Mouse (Mus musculus): ENCODE data around the gene Utp3. TPM values are rescaled to one million over a fixed set of nuclear protein-coding genes. Genes with fewer than 3 reads are reported as not detected.
A peak's percentile ranks its signal among the peaks of the same experiment; 100 is the strongest.

Gene Utp3
- polyA plus RNA-seq, 1 experiment from 2014 or later, result 71.1 TPM

- no peaks in the 10 kb centered on the region for H3K9me3 ChIP-seq
- no peaks in the 10 kb centered on the region for H3K27me3 ChIP-seq
- peak; percentile 81 for ATAC-seq (ENCODE audit: insufficient number of reproducible peaks, insufficient read depth, low FRiP score, low TSS enrichment, low read depth)
- H3K36me3 ChIP-seq, result peaks cover 2% of the 10 kb centered on the region; the same call in 1 of the 2 replicates
- H3K27ac ChIP-seq, result peak overlapping the region; percentile 70
- no peak overlapping the region for H3K9ac ChIP-seq (replicated peaks)
- no peak overlapping the region for H3K4me2 ChIP-seq
- 54% methylated on average over 3 of the region's 3 CpGs for WGBS
- H3K4me3 ChIP-seq (replicated peaks), result no peak overlapping the region
- H3K4me1 ChIP-seq (replicated peaks), result peaks cover 8% of the 10 kb centered on the region
Measured at GRCm38 (mm10) chr5:88575506-88576338, 21.5 kb downstream of the Utp3 start.

- no peak overlapping the region for H3K4me3 ChIP-seq (replicated peaks)
- H3K9ac ChIP-seq (replicated peaks), result no peak overlapping the region
- H3K4me2 ChIP-seq, result no peak overlapping the region
- no peaks in the 10 kb centered on the region for H3K9me3 ChIP-seq
- no peak overlapping the region for H3K27ac ChIP-seq
- no peak for ATAC-seq (ENCODE audit: insufficient number of reproducible peaks, insufficient read depth, low FRiP score, low TSS enrichment, low read depth)
- H3K4me1 ChIP-seq (replicated peaks), result peaks cover 22% of the 10 kb centered on the region
- no peaks in the 10 kb centered on the region for H3K36me3 ChIP-seq
- no peaks in the 10 kb centered on the region for H3K27me3 ChIP-seq
- 82% methylated on average over 10 of the region's 10 CpGs for WGBS
Measured at GRCm38 (mm10) chr5:88580681-88581080, 26.4 kb downstream of the Utp3 start.

- 96% methylated on average over 6 of the region's 6 CpGs for WGBS
- Histone ChIP-seq H3K27ac (no peak overlapping the region), H3K4me2 (no peak overlapping the region), H3K4me1 (replicated peaks) (peaks cover 22% of the 10 kb centered on the region), H3K9me3 (no peaks in the 10 kb centered on the region), H3K36me3 (no peaks in the 10 kb centered on the region), H3K9ac (replicated peaks) (no peak overlapping the region), H3K27me3 (no peaks in the 10 kb centered on the region), H3K4me3 (replicated peaks) (no peak overlapping the region)
- no peak for ATAC-seq (ENCODE audit: insufficient number of reproducible peaks, insufficient read depth, low FRiP score, low TSS enrichment, low read depth)
Measured at GRCm38 (mm10) chr5:88581343-88581742, 27.1 kb downstream of the Utp3 start.

- Histone ChIP-seq H3K27ac (0 out of 2 replicates have a peak overlapping the region, but pooled peaks have one; percentile 9), H3K4me1 (replicated peaks) (peaks cover 37% of the 10 kb centered on the region), H3K4me2 (0 out of 2 replicates have a peak overlapping the region, but pooled peaks have one; percentile 24), H3K36me3 (no peaks in the 10 kb centered on the region), H3K9ac (replicated peaks) (no peak overlapping the region), H3K27me3 (no peaks in the 10 kb centered on the region), H3K4me3 (replicated peaks) (no peak overlapping the region), H3K9me3 (no peaks in the 10 kb centered on the region)
- 69% methylated on average over 9 of the region's 9 CpGs for WGBS
- ATAC-seq (ENCODE audit: insufficient number of reproducible peaks, insufficient read depth, low FRiP score, low TSS enrichment, low read depth), result peak; percentile 64; the same call in 1 of the 2 replicates
Measured at GRCm38 (mm10) chr5:88583271-88584031, 29.2 kb downstream of the Utp3 start.

- H3K4me2 ChIP-seq, result peak overlapping the region; percentile 24
- no peak overlapping the region for H3K27ac ChIP-seq
- H3K4me1 ChIP-seq (replicated peaks), result peaks cover 41% of the 10 kb centered on the region
- no peaks in the 10 kb centered on the region for H3K27me3 ChIP-seq
- H3K4me3 ChIP-seq (replicated peaks), result no peak overlapping the region
- H3K9ac ChIP-seq (replicated peaks), result no peak overlapping the region
- H3K9me3 ChIP-seq, result no peaks in the 10 kb centered on the region
- no peak for ATAC-seq (ENCODE audit: insufficient number of reproducible peaks, insufficient read depth, low FRiP score, low TSS enrichment, low read depth)
- WGBS, result 81% methylated on average over 9 of the region's 9 CpGs
- no peaks in the 10 kb centered on the region for H3K36me3 ChIP-seq
Measured at GRCm38 (mm10) chr5:88584061-88584460, 29.8 kb downstream of the Utp3 start.

GRCm38 (mm10) chr5:88586407-88587174 is 32.3 kb downstream of the Utp3 start:
- WGBS, result 75% methylated on average over 7 of the region's 7 CpGs
- no peaks in the 10 kb centered on the region for H3K36me3 ChIP-seq
- H3K4me3 ChIP-seq (replicated peaks), result no peak overlapping the region
- no peak overlapping the region for H3K9ac ChIP-seq (replicated peaks)
- H3K4me2 ChIP-seq, result no peak overlapping the region
- no peaks in the 10 kb centered on the region for H3K9me3 ChIP-seq
- no peak overlapping the region for H3K27ac ChIP-seq
- H3K4me1 ChIP-seq (replicated peaks), result peaks cover 41% of the 10 kb centered on the region
- no peaks in the 10 kb centered on the region for H3K27me3 ChIP-seq
- 0 out of 2 replicates have a peak, but pooled peaks have one; percentile 15 for ATAC-seq (ENCODE audit: insufficient number of reproducible peaks, insufficient read depth, low FRiP score, low TSS enrichment, low read depth)

- peak overlapping the region; percentile 40; the same call in 1 of the 2 replicates for H3K9ac ChIP-seq (replicated peaks)
- peaks cover 41% of the 10 kb centered on the region for H3K4me1 ChIP-seq (replicated peaks)
- H3K27ac ChIP-seq, result peak overlapping the region; percentile 29
- no peak overlapping the region for H3K4me3 ChIP-seq (replicated peaks)
- peak overlapping the region; percentile 7 for H3K4me2 ChIP-seq
- H3K27me3 ChIP-seq, result no peaks in the 10 kb centered on the region
- WGBS, result 50% methylated on average over 13 of the region's 13 CpGs
- no peaks in the 10 kb centered on the region for H3K9me3 ChIP-seq
- H3K36me3 ChIP-seq, result no peaks in the 10 kb centered on the region
- peak; percentile 57; the same call in 1 of the 2 replicates for ATAC-seq (ENCODE audit: insufficient number of reproducible peaks, insufficient read depth, low FRiP score, low TSS enrichment, low read depth)
Measured at GRCm38 (mm10) chr5:88587211-88587934, 33.1 kb downstream of the Utp3 start.

GRCm38 (mm10) chr5:88588481-88588880 is 34.2 kb downstream of the Utp3 start:
- no peak for ATAC-seq (ENCODE audit: insufficient number of reproducible peaks, insufficient read depth, low FRiP score, low TSS enrichment, low read depth)
- H3K27ac ChIP-seq, result no peak overlapping the region
- H3K4me2 ChIP-seq, result no peak overlapping the region
- H3K9ac ChIP-seq (replicated peaks), result no peak overlapping the region
- no peaks in the 10 kb centered on the region for H3K9me3 ChIP-seq
- H3K4me1 ChIP-seq (replicated peaks), result peaks cover 41% of the 10 kb centered on the region
- 73% methylated on average over 5 of the region's 5 CpGs for WGBS
- H3K4me3 ChIP-seq (replicated peaks), result no peak overlapping the region
- H3K36me3 ChIP-seq, result no peaks in the 10 kb centered on the region
- H3K27me3 ChIP-seq, result no peaks in the 10 kb centered on the region

GRCm38 (mm10) chr5:88593421-88594172 is 39.3 kb downstream of the Utp3 start:
- ATAC-seq (ENCODE audit: insufficient number of reproducible peaks, insufficient read depth, low FRiP score, low TSS enrichment, low read depth), result no peak
- Histone ChIP-seq H3K36me3 (no peaks in the 10 kb centered on the region), H3K4me3 (replicated peaks) (no peak overlapping the region), H3K27me3 (no peaks in the 10 kb centered on the region), H3K9me3 (no peaks in the 10 kb centered on the region), H3K9ac (replicated peaks) (no peak overlapping the region), H3K27ac (peak overlapping the region; percentile 4; the same call in 1 of the 2 replicates), H3K4me1 (replicated peaks) (0 out of 2 replicates have a peak, but pooled peaks cover 3% of the 10 kb centered on the region), H3K4me2 (no peak overlapping the region)
- 89% methylated on average over 13 of the region's 13 CpGs for WGBS

- no peak for ATAC-seq (ENCODE audit: insufficient number of reproducible peaks, insufficient read depth, low FRiP score, low TSS enrichment, low read depth)
- Histone ChIP-seq H3K9me3 (no peaks in the 10 kb centered on the region), H3K9ac (replicated peaks) (no peak overlapping the region), H3K4me3 (replicated peaks) (no peak overlapping the region), H3K36me3 (no peaks in the 10 kb centered on the region), H3K27me3 (no peaks in the 10 kb centered on the region), H3K27ac (no peak overlapping the region), H3K4me1 (replicated peaks) (no peaks in the 10 kb centered on the region), H3K4me2 (no peak overlapping the region)
- WGBS, result 89% methylated on average over 7 of the region's 7 CpGs
Measured at GRCm38 (mm10) chr5:88594173-88594569, 39.9 kb downstream of the Utp3 start.
